Comparison of ENCODE assay signal across 8 mouse cellular contexts in the genomic region with DNA sequence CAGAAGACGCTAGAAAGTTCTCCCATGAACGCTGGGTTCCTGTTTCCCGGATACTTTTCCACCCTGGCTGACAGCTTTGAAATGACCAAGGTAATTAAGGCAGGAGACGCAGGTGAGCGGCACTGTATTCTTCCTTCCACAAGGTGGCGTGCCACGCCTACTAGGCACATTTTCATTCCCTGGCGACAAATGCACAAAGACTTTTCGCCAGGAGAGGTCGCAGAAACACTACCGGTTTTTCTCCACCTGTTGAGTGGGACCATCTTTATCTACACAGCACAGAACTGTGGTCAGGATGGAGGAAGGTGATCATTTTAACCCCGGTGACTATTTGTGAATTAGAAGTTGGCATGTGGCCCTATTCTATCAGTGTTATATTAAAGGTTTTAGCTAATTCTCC. TPM values are rescaled to one million over a fixed set of nuclear protein-coding genes. Genes with fewer than 3 reads are reported as not detected.
DNase-seq lines count a peak whose midpoint lies in the region; ATAC-seq and TF ChIP-seq lines count a peak whose summit lies in the region.

No protein-coding gene starts in this region.

- H3K9me3 ChIP-seq in heart, embryonic 13.5 days: no peaks in the 10 kb centered on the region
- no peaks in the 10 kb centered on the region for H3K9me3 ChIP-seq in liver, embryonic 12.5 days (replicated peaks)
- no peaks in the 10 kb centered on the region for H3K9me3 ChIP-seq in neural tube, embryonic 12.5 days
- H3K9me3 ChIP-seq in stomach, postnatal 0 days (ENCODE audit: control insufficient read depth, low read length): no peaks in the 10 kb centered on the region

- no peak overlapping the region for H3K27ac ChIP-seq in heart, embryonic 13.5 days (replicated peaks)
- no peak overlapping the region for H3K27ac ChIP-seq in liver, embryonic 12.5 days
- H3K27ac ChIP-seq in neural tube, embryonic 12.5 days: no peak overlapping the region
- no peak overlapping the region for H3K27ac ChIP-seq in stomach, postnatal 0 days (replicated peaks)

- no peak overlapping the region for H3K4me3 ChIP-seq in C2C12 (ENCODE audit: insufficient read depth, poor library complexity, severe bottlenecking)
- H3K4me3 ChIP-seq in heart, embryonic 13.5 days: no peak overlapping the region
- H3K4me3 ChIP-seq in liver, embryonic 12.5 days: no peak overlapping the region
- no peak overlapping the region for H3K4me3 ChIP-seq in neural tube, embryonic 12.5 days
- no peak overlapping the region for H3K4me3 ChIP-seq in stomach, postnatal 0 days (ENCODE audit: low read depth, low read length)

- H3K36me3 ChIP-seq in C2C12 (ENCODE audit: control insufficient read depth, insufficient read depth): no peaks in the 10 kb centered on the region
- no peaks in the 10 kb centered on the region for H3K36me3 ChIP-seq in heart, embryonic 13.5 days
- H3K36me3 ChIP-seq in liver, embryonic 12.5 days: no peaks in the 10 kb centered on the region
- H3K36me3 ChIP-seq in neural tube, embryonic 12.5 days: no peaks in the 10 kb centered on the region
- H3K36me3 ChIP-seq in stomach, postnatal 0 days (ENCODE audit: control insufficient read depth, insufficient read depth, low read length): no peaks in the 10 kb centered on the region

- H3K4me1 ChIP-seq in heart, embryonic 13.5 days: peaks cover 17% of the 10 kb centered on the region
- 0 out of 2 replicates have a peak, but pooled peaks cover 5% of the 10 kb centered on the region for H3K4me1 ChIP-seq in liver, embryonic 12.5 days
- peaks cover 3% of the 10 kb centered on the region; the same call in 1 of the 2 replicates for H3K4me1 ChIP-seq in neural tube, embryonic 12.5 days
- H3K4me1 ChIP-seq in stomach, postnatal 0 days (replicated peaks; ENCODE audit: control insufficient read depth, insufficient read depth): no peaks in the 10 kb centered on the region

- ATAC-seq in erythroblast, adult 5-6 weeks (replicated peaks; ENCODE audit: low FRiP score, poor library complexity, severe bottlenecking): 0 out of 2 replicates have a peak, but pooled peaks have one; percentile 64
- ATAC-seq in heart, embryonic 13.5 days (ENCODE audit: extremely low read depth, insufficient number of reproducible peaks, low FRiP score, low TSS enrichment): no peak
- ATAC-seq in liver, embryonic 12.5 days: peak; percentile 54; the same call in 1 of the 2 replicates
- ATAC-seq in neural tube, embryonic 12.5 days (ENCODE audit: low FRiP score, low read depth): peak; percentile 68
- ATAC-seq in stomach, postnatal 0 days (ENCODE audit: low FRiP score, low TSS enrichment): peak; percentile 70

- no peaks in the 10 kb centered on the region for H3K79me3 ChIP-seq in C2C12 (ENCODE audit: low read depth)

- peak overlapping the region; percentile 39; the same call in 1 of the 2 replicates for H3K4me2 ChIP-seq in heart, embryonic 13.5 days
- peak overlapping the region; percentile 31; the same call in 1 of the 2 replicates for H3K4me2 ChIP-seq in liver, embryonic 12.5 days
- no peak overlapping the region for H3K4me2 ChIP-seq in neural tube, embryonic 12.5 days (replicated peaks)
- no peak overlapping the region for H3K4me2 ChIP-seq in stomach, postnatal 0 days (replicated peaks; ENCODE audit: low read depth)

- no peak overlapping the region for H3K9ac ChIP-seq in heart, embryonic 13.5 days
- H3K9ac ChIP-seq in liver, embryonic 12.5 days: no peak overlapping the region
- no peak overlapping the region for H3K9ac ChIP-seq in neural tube, embryonic 12.5 days
- H3K9ac ChIP-seq in stomach, postnatal 0 days (ENCODE audit: low read length): no peak overlapping the region

- H3ac ChIP-seq in C2C12 (ENCODE audit: control insufficient read depth, insufficient read length, low read depth): no peak overlapping the region

- no peaks in the 10 kb centered on the region for H3K27me3 ChIP-seq in C2C12 (ENCODE audit: control insufficient read depth, insufficient read depth, insufficient read length)
- no peaks in the 10 kb centered on the region for H3K27me3 ChIP-seq in heart, embryonic 13.5 days (replicated peaks)
- peaks cover 13% of the 10 kb centered on the region for H3K27me3 ChIP-seq in liver, embryonic 12.5 days (replicated peaks)
- H3K27me3 ChIP-seq in neural tube, embryonic 12.5 days (replicated peaks): no peaks in the 10 kb centered on the region
- no peaks in the 10 kb centered on the region for H3K27me3 ChIP-seq in stomach, postnatal 0 days (ENCODE audit: control insufficient read depth, insufficient read depth, low read length)

- H3K79me2 ChIP-seq in C2C12 (ENCODE audit: control insufficient read depth, insufficient read depth): no peaks in the 10 kb centered on the region

- WGBS in heart, embryonic 13.5 days: 3% methylated on average over 12 of the region's 12 CpGs
- 2% methylated on average over 12 of the region's 12 CpGs for WGBS in liver, embryonic 12.5 days (ENCODE audit: insufficient replicate concordance)
- 4% methylated on average over 12 of the region's 12 CpGs for WGBS in neural tube, embryonic 12.5 days
- WGBS in stomach, postnatal 0 days: under 1% methylated on average over 12 of the region's 12 CpGs

- no peak for TF ChIP-seq EP300 in stomach, postnatal 0 days (optimal IDR thresholded peaks at IDR 0.05)

- peak; percentile 96 for TF ChIP-seq CTCF in C2C12 (IDR thresholded peaks at IDR 0.05; ENCODE audit: control insufficient read depth, insufficient read depth, insufficient read length)
- TF ChIP-seq CTCF in stomach, postnatal 0 days (IDR thresholded peaks at IDR 0.05; ENCODE audit: low read depth): peak; percentile 100

- DNase-seq in adrenal gland, postnatal 4 days (ENCODE audit: low spot score in 2 of 2): peak; percentile 35 to 64
- peak; percentile 91 for DNase-seq in kidney, postnatal 14 days
- DNase-seq in stomach, postnatal 0 days (ENCODE audit: low spot score): peak; percentile 89

TF ChIP-seq in C2C12, 6 proteins besides CTCF, POLR2A, EP300 and RAD21:
- TF ChIP-seq MYOD1 (IDR thresholded peaks at IDR 0.05; ENCODE audit: control insufficient read depth, insufficient read length, low read depth) (peak; percentile 6), MAX (IDR thresholded peaks at IDR 0.05) (peak; percentile 28), FOSL1 (IDR thresholded peaks at IDR 0.05; ENCODE audit: insufficient read depth, low read length, poor library complexity, severe bottlenecking) (no peak), CEBPB (IDR thresholded peaks at IDR 0.05; ENCODE audit: low read depth) (no peak)

RNA-seq across cellular contexts. Expression of a gene that starts 15.6 kb away (rescaled TPM):
- polyA plus RNA-seq in C2C12 (2012; fragmentation: generic; extraction: Trizol): 7.4 TPM
- total RNA-seq in adrenal gland, postnatal 4 days (2021): 10 to 100 TPM; 16.6 to 19.2 TPM
- 5.2 and 10.6 TPM in 2 replicates for total RNA-seq in erythroblast, adult 5-6 weeks (2015; ENCODE audit: low replicate concordance)
- total RNA-seq in erythroblast, adult 5-6 weeks (2017; ENCODE audit: low replicate concordance): 3.8 and 5.7 TPM in 2 replicates
- polyA plus RNA-seq in heart, embryonic 13.5 days (2015; fragmentation: Nextera tagmentation; extraction: Ambion mirVana): 10.9 and 12.1 TPM in 2 replicates
- 22.5 and 24.6 TPM in 2 replicates for polyA plus RNA-seq in liver, embryonic 12.5 days (2016; fragmentation: Nextera tagmentation; extraction: Ambion mirVana)
- 29.7 and 33.5 TPM in 2 replicates for polyA plus RNA-seq in neural tube, embryonic 12.5 days (2016; fragmentation: Nextera tagmentation; extraction: Ambion mirVana)
- polyA plus RNA-seq in stomach, postnatal 0 days (2015; fragmentation: Nextera tagmentation; extraction: Ambion mirVana): 18.4 and 19.5 TPM in 2 replicates

RNA-seq across cellular contexts. Expression of a gene that starts 40.9 kb away (rescaled TPM):
- polyA plus RNA-seq in C2C12 (2012; fragmentation: generic; extraction: Trizol): 255 TPM
- total RNA-seq in adrenal gland, postnatal 4 days (2021): 100 to 1,000 TPM; 199 to 214 TPM
- total RNA-seq in erythroblast, adult 5-6 weeks (2015; ENCODE audit: low replicate concordance): 14.4 and 15.8 TPM in 2 replicates
- 42.5 and 56.2 TPM in 2 replicates for total RNA-seq in erythroblast, adult 5-6 weeks (2017; ENCODE audit: low replicate concordance)
- polyA plus RNA-seq in heart, embryonic 13.5 days (2015; fragmentation: Nextera tagmentation; extraction: Ambion mirVana): 172 and 209 TPM in 2 replicates
- 219 and 232 TPM in 2 replicates for polyA plus RNA-seq in liver, embryonic 12.5 days (2016; fragmentation: Nextera tagmentation; extraction: Ambion mirVana)
- polyA plus RNA-seq in neural tube, embryonic 12.5 days (2016; fragmentation: Nextera tagmentation; extraction: Ambion mirVana): 188 and 189 TPM in 2 replicates
- 158 and 175 TPM in 2 replicates for polyA plus RNA-seq in stomach, postnatal 0 days (2015; fragmentation: Nextera tagmentation; extraction: Ambion mirVana)

Comparison
In these comparisons a context has a peak if more than half of its experiments do, and no peak if none do; other contexts are left out.
1. H3K4me2 ChIP-seq: peak in heart, embryonic 13.5 days (single experiment) and liver, embryonic 12.5 days (single experiment); none in neural tube, embryonic 12.5 days (single experiment) and stomach, postnatal 0 days (single experiment).
2. Peak in every context shown above with its lines, with median percentiles within 50 percentile points of each other: DNase-seq.